Mouse (Mus musculus) kidney, adult 2 months (tissue): Measurements from ENCODE around the gene Grb7.

Experiments used
- CTCF ChIP-seq: fragments of 200-500 bp; conservative IDR thresholded peaks from 2 replicates; pipeline ENCODE4 v1.5.1; 2011; ENCODE audit warnings: low read depth, mild to moderate bottlenecking, control low read depth, low read length, moderate library complexity, mixed read lengths; ENCODE audit not compliant: insufficient read depth, insufficient read length
- POLR2A ChIP-seq: fragments of 200-500 bp; IDR thresholded peaks from one replicate; pipeline ENCODE4 v1.6.1; 2011; ENCODE audit warnings: low read depth, low read length, control low read depth

DNA sequence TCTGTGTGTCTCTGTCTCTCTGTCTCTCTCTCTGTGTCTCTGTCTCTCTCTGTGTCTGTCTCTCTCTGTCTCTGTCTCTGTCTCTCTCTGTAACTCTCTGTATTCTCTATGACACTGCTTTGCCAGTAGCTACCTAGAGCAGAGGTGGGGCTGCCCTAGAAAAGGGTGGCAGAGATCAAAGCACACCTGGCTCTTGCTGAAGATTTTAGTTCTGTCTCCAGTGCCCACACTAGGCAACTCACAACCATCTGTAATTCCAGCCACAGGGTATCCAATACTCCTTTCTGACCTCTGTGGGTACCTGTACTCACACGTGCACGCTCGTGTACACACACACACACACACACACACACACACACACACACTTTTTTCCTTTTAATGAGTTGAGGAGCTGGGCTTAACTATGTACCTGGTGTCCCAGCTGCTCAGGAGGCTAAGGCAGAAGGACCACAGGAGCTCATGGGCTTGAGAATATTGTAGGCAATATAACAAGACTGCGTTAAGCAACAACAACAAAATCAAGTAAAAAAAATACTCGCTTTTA, 49.1 kb downstream of the Grb7 start:
- no peak for TF ChIP-seq CTCF
- TF ChIP-seq POLR2A: no peak
